Mouse (Mus musculus): ENCODE results near the gene Mtmr1.

DNA sequence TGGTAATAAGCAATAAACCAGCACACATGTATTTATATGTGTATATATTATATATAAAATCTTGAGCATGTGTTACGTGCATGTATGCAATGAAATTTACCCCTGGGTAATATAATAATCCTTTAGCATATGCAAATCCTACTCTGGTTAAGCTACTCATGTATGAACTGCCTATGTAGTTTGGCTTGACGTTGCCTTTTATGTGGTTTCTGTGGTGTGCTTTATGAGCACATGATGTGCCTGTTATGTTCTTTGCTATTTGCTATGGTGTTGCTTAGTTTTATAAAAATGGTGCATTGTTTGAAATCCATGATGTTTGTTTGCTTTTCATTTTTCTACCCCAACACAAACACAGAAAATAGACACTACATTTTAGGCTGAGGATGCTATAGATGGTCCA is 13.9 kb downstream of the Mtmr1 start:
- TF ChIP-seq POLR2A (IDR thresholded peaks at IDR 0.05; ENCODE audit: borderline replicate concordance, control insufficient read depth, low read depth, low read length) (no peak), CTCF (IDR thresholded peaks at IDR 0.05; ENCODE audit: control insufficient read depth, insufficient read depth, low read length) (no peak)

Measured in bone marrow, adult 2 months (tissue).